Mouse (Mus musculus) cerebellum, adult 2 months (tissue): ENCODE measurements at regions not wholly inside any gene's neighbourhood (a gene's known extent, or its start where the extent isn't known, plus 50 kb on each side); places are given as distances from the start of the nearest gene placed in this dataset.
A peak's percentile ranks its signal among the peaks of the same experiment; 100 is the strongest.

Source experiments
- DNase-seq, 2 experiments: peaks; one replicate each; pipeline ENCODE4 v3.0.0; 2021
- H3K27ac ChIP-seq: fragments of 200-500 bp; 2 replicates; pipeline ENCODE4 v1.5.1; 2012; ENCODE audit warnings: low read length, control low read depth, inconsistent platforms; ENCODE audit not compliant: insufficient read depth
- H3K27me3 ChIP-seq: fragments of 200-500 bp; 2 replicates; pipeline ENCODE4 v1.6.1; 2012; ENCODE audit warnings: inconsistent platforms, mild to moderate bottlenecking, low read length, moderate library complexity; ENCODE audit not compliant: control insufficient read depth, insufficient read depth
- H3K4me1 ChIP-seq: fragments of 200-500 bp; 2 replicates; pipeline ENCODE4 v1.6.1; 2011; ENCODE audit warnings: low read length; ENCODE audit not compliant: control insufficient read depth, insufficient read depth
- H3K4me3 ChIP-seq: fragments of 200-500 bp; replicated peaks from 2 replicates; pipeline ENCODE3; 2011; ENCODE audit warnings: mild to moderate bottlenecking, low read depth, low read length, control low read depth; ENCODE audit not compliant: insufficient read depth
- CTCF ChIP-seq: fragments of 200-500 bp; IDR thresholded peaks from 2 replicates; pipeline ENCODE4 v1.5.1; 2011; ENCODE audit warnings: low read depth, mild to moderate bottlenecking, control low read depth, low read length, moderate library complexity, borderline replicate concordance; ENCODE audit not compliant: insufficient read depth
- POLR2A ChIP-seq: fragments of 200-500 bp; IDR thresholded peaks from 2 replicates; pipeline ENCODE4 v1.6.1; 2011; ENCODE audit warnings: low read length, control low read depth, borderline replicate concordance; ENCODE audit not compliant: insufficient read depth
- WGBS: fragments of 180-500 bp; shearing (Covaris S2); methylation state at CpG from one replicate; pipeline ENCODE4 v1.1.7; 2018; 5-methylcytosine and 5-hydroxymethylcytosine counted together

GRCm38 (mm10) chr3:131698070-131698750 is 133.6 kb downstream of the Papss1 start:
- no peak overlapping the region for H3K27ac ChIP-seq
- DNase-seq = no peak
- WGBS = 89% methylated on average over 3 of the region's 3 CpGs
- H3K4me1 ChIP-seq = no peaks in the 10 kb centered on the region
- no peak for TF ChIP-seq POLR2A
- no peak for TF ChIP-seq CTCF
- no peaks in the 10 kb centered on the region for H3K27me3 ChIP-seq
- no peak overlapping the region for H3K4me3 ChIP-seq

GRCm38 (mm10) chr3:131703134-131703533 is 138.6 kb downstream of the Papss1 start:
- H3K27me3 ChIP-seq = no peaks in the 10 kb centered on the region
- DNase-seq = peak in 1 of 2 experiments; percentile 13
- TF ChIP-seq CTCF (no peak; the same call in 1 of the 2 replicates), POLR2A (no peak)
- no peak overlapping the region for H3K4me3 ChIP-seq
- H3K4me1 ChIP-seq = no peaks in the 10 kb centered on the region
- H3K27ac ChIP-seq = no peak overlapping the region

- DNase-seq = no peak
- H3K27me3 ChIP-seq = no peaks in the 10 kb centered on the region
- H3K4me3 ChIP-seq = no peak overlapping the region
- no peak for TF ChIP-seq POLR2A
- no peak overlapping the region for H3K27ac ChIP-seq
- WGBS = 92% methylated on average over 8 of the region's 8 CpGs
- no peaks in the 10 kb centered on the region for H3K4me1 ChIP-seq
Measured at GRCm38 (mm10) chr3:131713532-131713931, 149.0 kb downstream of the Papss1 start.

GRCm38 (mm10) chr3:131718761-131719160 is 154.2 kb downstream of the Papss1 start:
- no peak for TF ChIP-seq CTCF
- no peak for TF ChIP-seq POLR2A
- no peak overlapping the region for H3K27ac ChIP-seq
- no peak for DNase-seq
- H3K27me3 ChIP-seq = no peaks in the 10 kb centered on the region
- no peaks in the 10 kb centered on the region for H3K4me1 ChIP-seq
- no peak overlapping the region for H3K4me3 ChIP-seq
- 80% methylated on average over 8 of the region's 8 CpGs for WGBS

- WGBS = 95% methylated on average over 3 of the region's 3 CpGs
- H3K4me1 ChIP-seq = no peaks in the 10 kb centered on the region
- H3K27ac ChIP-seq = no peak overlapping the region
- H3K27me3 ChIP-seq = no peaks in the 10 kb centered on the region
- H3K4me3 ChIP-seq = no peak overlapping the region
- DNase-seq = no peak
- TF ChIP-seq CTCF = no peak
- TF ChIP-seq POLR2A = no peak
Measured at GRCm38 (mm10) chr3:131728618-131729017, 164.1 kb downstream of the Papss1 start.

GRCm38 (mm10) chr3:131734226-131734625 is 169.7 kb downstream of the Papss1 start:
- 62% methylated on average over 6 of the region's 6 CpGs for WGBS
- no peak for DNase-seq
- no peaks in the 10 kb centered on the region for H3K4me1 ChIP-seq
- H3K4me3 ChIP-seq = no peak overlapping the region
- H3K27me3 ChIP-seq = no peaks in the 10 kb centered on the region
- TF ChIP-seq POLR2A = no peak
- no peak for TF ChIP-seq CTCF
- no peak overlapping the region for H3K27ac ChIP-seq

- Histone ChIP-seq H3K4me1 (no peaks in the 10 kb centered on the region), H3K27me3 (no peaks in the 10 kb centered on the region), H3K4me3 (no peak overlapping the region), H3K27ac (no peak overlapping the region)
- DNase-seq = no peak
- 58% methylated on average over 6 of the region's 6 CpGs for WGBS
- no peak for TF ChIP-seq CTCF
- no peak for TF ChIP-seq POLR2A
Measured at GRCm38 (mm10) chr3:131737461-131737860, 172.9 kb downstream of the Papss1 start.

GRCm38 (mm10) chr3:131737953-131738598 is 173.5 kb downstream of the Papss1 start:
- Histone ChIP-seq H3K4me1 (no peaks in the 10 kb centered on the region), H3K27ac (no peak overlapping the region), H3K27me3 (no peaks in the 10 kb centered on the region), H3K4me3 (no peak overlapping the region)
- WGBS = 48% methylated on average over 17 of the region's 17 CpGs
- no peak for DNase-seq
- TF ChIP-seq CTCF = no peak
